Mouse (Mus musculus): ENCODE data around the gene 1700034J05Rik.

1700034J05Rik gene

DNA sequence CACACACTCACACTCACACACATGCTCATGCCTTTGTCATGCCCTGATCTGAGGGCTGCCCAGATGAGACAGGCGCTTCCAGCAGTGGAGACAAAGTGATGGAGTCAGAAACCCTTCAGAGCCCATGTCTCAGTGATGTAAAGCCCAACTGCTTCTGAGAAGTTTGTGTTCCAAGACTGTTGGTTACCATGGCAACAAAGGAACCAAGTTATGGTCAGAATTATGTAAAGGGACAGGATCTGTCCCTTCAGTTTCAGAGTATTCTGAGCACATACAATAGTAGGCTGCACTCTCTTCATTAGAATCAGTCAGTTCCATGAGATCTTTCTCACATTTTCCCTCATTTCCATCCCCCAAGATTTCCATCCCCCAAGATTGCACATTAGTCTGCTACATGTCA, at the start of gene 1700034J05Rik:
1700034J05Rik (minus strand) TSS at position 165 of the 400 bp plus-strand sequence.
- no peak for DNase-seq (ENCODE audit: low spot score)

- no peak for DNase-seq (ENCODE audit: low spot score)
These were observed 45.5 kb upstream of the 1700034J05Rik start for GRCm38 (mm10) chr6:146999755-147000154.

DNA sequence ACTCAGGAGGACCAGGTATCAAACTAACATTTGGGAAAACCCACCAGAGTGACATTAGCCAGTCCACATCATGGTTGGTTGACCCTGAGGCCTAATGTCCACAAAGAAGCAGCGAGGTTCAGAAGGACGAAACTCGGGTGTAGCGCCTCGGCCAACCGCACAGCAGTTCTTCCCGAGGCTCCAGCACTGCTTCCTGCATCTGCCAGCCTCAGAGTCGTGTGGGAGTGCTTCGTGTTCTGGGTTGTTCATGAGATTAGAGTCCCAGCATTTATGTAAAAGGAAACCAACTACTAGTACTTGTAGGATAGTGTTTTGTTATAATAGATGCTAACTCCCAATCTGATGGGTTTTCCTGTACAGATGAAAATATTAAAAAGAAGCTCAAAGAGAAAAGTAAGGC, 45.1 kb upstream of the 1700034J05Rik start:
- no peak for DNase-seq (ENCODE audit: low spot score)

GRCm38 (mm10) chr6:146998710-146999109, 44.5 kb upstream of the 1700034J05Rik start:
- no peak for DNase-seq (ENCODE audit: low spot score)

- no peak for DNase-seq (ENCODE audit: low spot score)
These were observed 42.8 kb upstream of the 1700034J05Rik start for GRCm38 (mm10) chr6:146997006-146997405.

- DNase-seq (ENCODE audit: low spot score) = no peak
These were observed 41.7 kb upstream of the 1700034J05Rik start for GRCm38 (mm10) chr6:146995878-146996277.

GRCm38 (mm10) chr6:146995391-146995790, 41.2 kb upstream of the 1700034J05Rik start:
- no peak for DNase-seq (ENCODE audit: low spot score)

- no peak for DNase-seq (ENCODE audit: low spot score)
These were observed 40.0 kb upstream of the 1700034J05Rik start for GRCm38 (mm10) chr6:146994236-146994635.

- DNase-seq (ENCODE audit: low spot score) = no peak
These were observed 30.3 kb upstream of the 1700034J05Rik start for GRCm38 (mm10) chr6:146984569-146984968.

DNA sequence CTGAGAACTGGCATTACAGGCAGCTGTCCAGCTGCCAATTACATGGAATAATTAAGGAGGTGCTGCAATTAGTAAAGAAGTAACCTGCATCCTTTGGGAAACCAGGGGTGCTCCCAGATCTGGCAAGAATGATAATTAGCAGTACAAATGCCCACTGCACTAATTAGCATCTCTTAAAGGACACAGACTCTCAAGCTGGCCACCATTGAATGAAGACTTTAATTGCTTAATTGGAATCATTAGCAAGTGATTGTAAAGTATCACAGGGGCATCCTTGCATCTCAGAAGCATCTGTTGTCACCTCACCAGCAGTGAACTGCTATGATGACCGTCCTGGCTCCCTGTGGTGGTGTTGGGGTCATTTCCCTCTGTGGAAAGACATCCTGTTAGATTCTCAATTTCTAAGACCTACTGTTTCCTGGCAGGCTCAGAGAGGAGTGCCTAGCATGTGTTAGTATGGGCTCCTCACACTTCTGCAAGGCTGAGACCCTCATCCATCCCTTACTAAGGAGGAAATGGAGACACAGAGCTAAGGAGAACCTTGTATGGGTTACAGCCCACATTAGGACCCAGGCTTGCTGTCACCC, 27.1 kb upstream of the 1700034J05Rik start:
- DNase-seq (ENCODE audit: low spot score) = no peak

- no peak for DNase-seq (ENCODE audit: low spot score)
These were observed 25.7 kb upstream of the 1700034J05Rik start for GRCm38 (mm10) chr6:146979953-146980352.

DNA sequence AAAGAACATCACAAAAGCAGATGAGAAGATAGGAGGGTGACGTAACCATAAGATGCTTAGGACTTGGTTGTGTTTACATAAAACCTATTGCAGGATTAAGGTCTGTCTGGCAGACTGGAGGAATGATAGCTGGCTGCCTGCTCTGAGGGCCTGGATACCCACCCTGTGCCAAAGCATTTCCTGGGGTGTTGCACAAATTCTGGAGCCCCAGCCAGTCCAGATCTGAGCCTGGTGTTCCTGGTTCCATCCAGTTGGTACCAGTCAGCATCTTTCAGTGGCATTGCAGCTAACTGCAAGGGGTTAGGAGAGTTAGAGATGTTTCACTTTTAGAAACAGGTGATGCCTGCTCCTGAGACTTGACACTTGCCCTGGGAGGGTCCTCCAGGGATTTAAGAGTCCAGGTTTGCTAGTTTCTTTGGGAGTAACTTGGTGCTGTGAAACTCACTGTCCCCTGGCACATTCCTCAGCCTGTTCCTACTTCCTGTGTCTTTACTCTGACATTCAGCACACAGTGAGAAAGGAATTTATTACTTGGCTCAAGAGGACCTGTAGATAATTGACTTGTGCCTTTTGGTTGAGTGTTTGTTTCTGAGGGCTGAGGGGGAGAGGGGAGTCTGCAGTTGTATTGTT, 25.0 kb upstream of the 1700034J05Rik start:
- no peak for DNase-seq (ENCODE audit: low spot score)

DNA sequence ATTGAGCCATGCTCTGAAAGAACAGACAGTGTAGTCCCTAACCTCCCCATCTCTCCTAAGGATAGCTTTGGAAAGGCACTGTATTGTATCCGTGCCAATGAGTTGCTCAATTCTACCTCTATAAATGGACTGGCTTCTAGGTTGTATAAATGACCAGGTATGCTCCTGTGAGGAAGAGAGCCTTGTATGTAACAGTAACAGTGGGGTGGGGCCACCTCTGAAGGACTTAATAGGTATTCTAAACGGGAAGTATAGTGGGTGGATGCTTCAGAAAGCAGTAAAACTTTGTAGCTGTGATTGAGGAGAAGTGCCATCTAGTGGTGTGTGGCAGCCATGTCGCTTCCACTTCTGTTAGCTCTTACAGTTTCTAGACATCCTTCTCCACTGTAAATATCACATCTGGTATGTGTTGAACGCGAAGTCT, 24.5 kb upstream of the 1700034J05Rik start:
- no peak for DNase-seq (ENCODE audit: low spot score)

DNA sequence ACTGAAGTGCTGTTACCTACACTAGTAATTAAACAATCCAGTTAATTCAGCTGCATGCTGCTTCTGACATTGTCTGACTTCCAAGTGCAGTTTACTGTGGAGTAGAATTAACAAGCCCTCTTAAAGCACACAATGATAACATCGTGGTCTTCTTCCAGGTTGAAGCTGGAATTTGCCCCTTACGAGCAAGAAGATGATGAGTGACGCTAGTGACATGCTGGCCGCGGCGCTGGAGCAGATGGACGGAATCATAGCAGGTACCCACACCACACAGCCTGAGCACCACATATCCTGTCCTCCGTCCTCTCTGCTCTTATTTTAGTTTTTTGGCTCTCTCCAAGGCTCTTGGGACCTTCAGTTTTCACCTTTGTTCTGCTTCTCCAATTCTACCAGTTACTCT, 22.2 kb upstream of the 1700034J05Rik start:
- DNase-seq (ENCODE audit: low spot score) = no peak

DNA sequence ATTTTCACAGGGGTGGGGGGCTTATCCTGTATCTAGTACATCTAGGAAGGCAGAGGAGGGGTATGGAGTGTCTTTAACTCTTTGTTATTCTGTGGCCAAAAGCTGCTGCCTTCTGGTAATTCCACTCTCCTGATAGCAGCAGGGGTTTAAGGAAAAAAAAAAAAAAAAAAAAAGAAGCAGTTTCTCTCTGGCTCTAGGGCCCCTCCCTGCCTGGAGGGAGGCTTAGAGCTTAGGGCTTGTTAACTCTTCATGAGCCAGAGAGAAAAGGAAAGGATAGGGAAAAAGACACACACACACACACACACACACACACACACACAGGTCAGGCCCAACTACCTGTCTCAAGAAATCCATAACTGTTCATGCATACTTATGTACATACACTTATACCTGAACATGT, 19.6 kb upstream of the 1700034J05Rik start:
- no peak for DNase-seq (ENCODE audit: low spot score)

DNA sequence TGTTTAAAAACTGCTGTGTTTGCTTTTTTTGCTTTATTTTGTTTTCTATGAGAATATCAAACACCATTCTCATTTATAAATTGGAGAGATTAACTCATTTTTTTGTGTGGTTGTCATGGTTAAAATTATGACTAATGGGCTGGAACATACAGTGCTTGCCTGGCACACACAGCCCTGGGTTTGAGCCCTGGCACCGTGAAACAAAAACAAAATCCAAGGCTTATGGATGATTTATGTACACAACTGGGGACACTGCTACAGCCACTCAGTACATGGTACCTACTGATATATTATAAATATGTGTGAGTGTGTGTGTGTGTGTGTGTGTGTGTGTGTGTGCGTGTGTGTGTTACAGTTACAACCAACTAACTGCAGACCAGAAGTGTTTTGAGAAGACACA, 19.2 kb upstream of the 1700034J05Rik start:
- DNase-seq (ENCODE audit: low spot score) = no peak

- DNase-seq (ENCODE audit: low spot score) = no peak
These were observed 18.5 kb upstream of the 1700034J05Rik start for GRCm38 (mm10) chr6:146972740-146973139.

DNA sequence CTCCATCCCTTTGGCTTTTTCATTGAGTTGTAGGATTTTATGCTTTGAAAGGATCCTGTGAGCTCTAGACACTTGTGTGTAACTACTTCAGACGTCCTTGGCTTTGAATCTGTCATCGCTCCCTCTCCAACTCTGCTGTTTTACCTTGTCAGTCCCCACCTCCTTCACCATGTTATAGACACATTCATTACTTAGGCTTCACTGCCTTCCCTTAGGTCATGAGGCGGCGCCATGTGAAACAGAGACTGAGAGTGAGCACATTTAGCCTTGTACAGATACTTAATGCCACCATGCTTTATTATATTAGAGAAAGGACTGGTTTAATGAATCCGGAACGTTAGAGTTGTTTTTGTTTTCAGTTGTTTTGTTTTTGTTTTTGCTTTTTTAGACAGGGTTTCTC, 17.8 kb upstream of the 1700034J05Rik start:
- no peak for DNase-seq (ENCODE audit: low spot score)

DNA sequence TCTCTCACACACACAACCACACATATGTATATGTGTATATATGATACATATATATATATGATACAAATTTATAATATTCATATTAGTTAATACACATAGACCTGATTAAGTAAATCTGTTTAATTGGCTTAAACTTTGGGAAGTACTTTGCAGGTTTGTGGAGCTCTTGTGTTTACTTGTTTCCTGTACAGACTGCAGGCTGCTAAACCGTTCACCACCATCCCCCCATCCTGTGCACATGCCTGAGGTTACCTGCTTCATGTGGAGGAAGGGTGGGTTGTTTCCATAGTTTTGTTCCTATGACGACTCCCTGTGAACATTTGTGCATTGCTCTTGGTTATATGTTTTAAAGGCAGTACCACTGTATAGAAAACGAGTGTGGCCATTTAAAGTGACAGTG, 17.1 kb upstream of the 1700034J05Rik start:
- DNase-seq (ENCODE audit: low spot score) = no peak

DNA sequence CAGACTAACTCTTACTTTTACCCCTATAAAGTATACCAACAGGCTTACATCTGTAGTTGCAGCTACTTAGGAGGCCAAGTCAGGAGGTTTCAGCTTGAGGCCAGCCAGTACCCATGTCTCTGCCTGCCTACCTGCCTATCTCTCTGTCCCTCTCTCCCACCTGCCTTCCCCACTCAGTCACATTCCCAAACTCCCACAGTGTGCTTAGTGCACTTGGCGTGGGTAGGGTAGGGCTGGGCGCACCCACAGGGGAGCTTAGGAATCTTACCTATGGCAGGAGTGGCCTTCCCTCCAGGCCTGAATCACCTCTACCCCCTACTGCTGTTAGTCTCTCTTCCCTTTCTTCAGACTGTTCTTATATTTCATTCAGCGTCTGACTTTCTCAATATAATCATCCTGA, 16.6 kb upstream of the 1700034J05Rik start:
- no peak for DNase-seq (ENCODE audit: low spot score)

DNA sequence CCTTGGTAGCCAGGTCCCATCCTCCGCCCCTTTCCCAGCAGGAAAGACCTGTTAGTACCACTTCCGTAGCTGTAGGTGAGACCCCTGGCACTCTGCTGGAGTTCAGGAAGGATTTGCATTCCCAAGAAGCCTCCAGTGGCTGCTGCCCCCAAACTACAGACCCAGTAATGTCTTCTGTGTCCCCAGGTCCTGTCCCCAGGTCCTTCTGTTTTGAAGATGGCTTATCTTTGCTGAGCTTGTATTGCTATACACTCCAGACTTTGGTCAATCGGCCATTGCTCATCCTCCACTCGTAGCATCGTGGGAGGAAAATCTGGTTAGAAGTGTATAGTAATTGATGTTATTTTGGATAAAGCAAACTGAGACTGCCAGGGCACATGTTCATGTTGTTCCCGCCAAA, 13.6 kb upstream of the 1700034J05Rik start:
- no peak for DNase-seq (ENCODE audit: low spot score)

GRCm38 (mm10) chr6:146966446-146967019, 12.3 kb upstream of the 1700034J05Rik start:
- DNase-seq (ENCODE audit: low spot score) = no peak

DNA sequence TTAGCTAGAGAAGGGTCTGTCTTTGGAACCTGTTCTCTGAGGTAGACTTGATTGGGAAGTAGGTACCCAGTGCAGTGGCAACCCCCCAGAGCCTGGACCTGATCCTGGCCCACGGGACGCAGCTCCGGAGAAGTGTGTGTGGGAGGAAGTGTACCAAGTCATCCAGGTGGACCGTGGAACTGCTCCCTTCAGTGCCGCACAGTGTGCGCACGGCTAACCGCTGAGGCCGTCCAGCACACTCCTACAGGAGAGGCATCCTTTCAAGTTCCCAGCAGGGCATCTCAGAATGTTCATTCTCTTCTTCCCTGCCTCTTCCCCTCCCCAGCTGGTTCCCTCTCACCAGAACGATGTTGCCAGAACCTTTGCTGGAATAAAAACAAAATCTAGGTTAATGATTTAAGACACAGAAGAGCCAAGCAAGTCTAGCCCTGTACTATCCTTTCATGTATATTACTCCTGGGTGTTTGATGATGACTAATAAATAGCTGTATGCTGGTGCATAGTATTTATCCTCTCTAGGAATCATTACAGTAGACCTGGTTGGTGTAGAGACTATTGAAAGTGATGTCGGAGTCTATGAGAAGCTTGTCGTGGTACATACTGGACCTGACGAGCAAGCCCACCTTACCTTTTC, 11.0 kb upstream of the 1700034J05Rik start:
- no peak for DNase-seq (ENCODE audit: low spot score)
